Mouse (Mus musculus): ENCODE data around the gene Pprc1.

Pprc1 gene

DNA sequence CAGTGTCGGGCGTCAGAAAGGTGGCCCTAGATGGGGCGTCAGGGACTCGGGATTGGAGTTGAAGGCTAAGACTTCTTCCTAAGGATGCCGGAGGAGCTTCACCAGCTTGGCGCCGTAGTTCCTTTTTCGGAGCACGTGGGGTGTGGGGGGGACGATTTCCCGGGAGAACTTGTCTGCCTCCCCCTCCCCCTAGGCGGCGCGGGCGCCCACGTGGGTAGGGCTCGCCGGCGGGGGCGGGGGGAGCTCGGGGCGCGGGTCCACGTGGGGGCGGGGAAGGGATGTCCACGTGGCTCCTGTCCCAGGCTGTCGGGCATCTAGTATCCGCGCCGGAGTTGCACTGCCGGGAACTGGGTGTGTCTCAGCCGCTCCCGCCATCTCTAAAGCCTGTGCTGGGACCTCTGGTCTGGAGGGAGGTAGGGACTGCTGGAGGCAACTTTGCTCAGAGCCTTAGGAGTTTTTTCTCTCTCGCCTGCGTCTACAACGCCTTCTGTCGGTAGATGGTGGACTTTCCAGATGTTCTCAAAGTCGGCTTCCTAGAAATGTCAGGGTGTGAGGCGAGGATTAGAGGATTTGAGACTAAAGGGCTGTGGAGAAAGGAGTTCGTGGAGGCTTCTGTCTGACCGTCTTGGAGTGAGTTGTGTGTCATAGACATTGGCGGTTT is 12.4 kb downstream of the Pprc1 start:
- peak; percentile 80 for DNase-seq

DNA sequence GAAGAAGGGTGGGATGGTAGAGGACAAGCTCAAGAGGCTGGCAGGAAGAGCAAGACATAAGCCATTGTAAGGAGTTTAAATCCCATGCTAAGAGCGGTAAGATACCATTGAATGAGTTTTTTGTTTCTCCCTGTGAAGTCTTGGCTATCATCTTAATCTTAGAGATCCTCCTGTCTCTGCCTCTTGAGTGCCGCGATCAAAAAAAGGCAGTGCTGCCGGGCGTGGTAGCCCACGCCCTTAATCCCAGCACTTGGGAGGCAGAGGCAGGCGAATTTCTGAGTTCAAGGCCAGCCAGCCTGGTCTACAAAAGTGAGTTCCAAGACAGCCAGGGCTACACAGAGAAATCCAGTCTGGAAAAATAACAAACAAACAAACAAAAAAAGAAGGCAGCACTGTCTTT is 13.8 kb downstream of the Pprc1 start:
- peak; percentile 9 for DNase-seq

DNA sequence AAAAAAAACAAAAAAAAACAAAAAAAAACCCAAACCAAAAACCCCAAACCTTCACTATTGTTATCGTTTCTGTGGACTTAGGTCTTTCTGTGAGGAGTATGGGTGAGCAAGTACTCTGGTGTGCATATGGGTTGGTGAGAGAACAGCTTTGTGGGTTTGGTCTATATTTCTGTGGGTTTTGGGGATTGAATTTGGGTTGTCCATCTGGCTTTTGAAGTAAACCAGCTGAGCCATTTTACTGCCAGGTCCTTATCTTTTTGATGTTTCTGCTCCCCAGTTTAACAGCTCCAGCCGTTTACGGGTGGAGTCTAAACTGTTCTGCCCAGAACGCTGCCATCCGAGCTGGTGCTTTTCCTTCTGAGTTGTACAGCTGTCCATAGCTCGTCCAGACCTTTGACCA is 16.2 kb downstream of the Pprc1 start:
- DNase-seq, result no peak

DNA sequence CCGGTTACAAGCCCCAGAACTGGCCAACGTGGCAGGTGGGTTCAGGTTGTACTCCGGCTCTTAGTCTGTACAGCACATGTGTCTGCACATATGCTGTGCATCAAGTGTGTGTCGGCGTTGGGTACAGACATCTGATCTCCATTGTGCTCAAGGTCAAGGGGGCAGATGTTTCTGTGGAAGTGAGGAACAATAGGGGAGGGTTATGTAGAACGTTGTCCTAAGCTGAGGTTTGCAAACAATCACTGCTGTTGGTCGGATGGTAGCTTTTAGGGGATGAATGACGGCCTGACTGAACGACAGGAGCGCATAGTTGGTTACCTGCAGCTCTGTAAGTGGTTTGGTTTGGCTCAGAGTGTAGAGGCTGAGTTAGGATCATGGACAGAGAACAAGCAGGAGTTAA is 23.4 kb downstream of the Pprc1 start:
- no peak for DNase-seq

DNA sequence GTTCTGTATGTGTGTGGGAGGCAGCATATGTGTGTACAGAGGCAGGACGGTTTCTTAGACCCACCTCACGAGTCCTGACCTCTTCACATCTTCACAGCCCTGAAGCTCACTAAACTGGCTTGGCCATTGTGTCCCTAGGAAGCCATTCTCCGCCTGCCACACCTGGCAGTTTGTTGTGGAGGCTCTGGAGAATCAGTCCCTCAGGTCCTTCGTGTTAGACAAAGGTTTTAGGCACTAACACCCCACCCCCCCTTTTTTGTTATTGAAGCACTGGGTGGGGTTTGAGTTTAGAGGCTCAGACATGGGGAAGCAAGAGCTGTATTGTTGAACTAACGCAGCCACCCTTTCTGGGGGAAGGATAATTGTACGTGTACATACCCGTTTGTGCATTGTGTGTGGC is 28.6 kb downstream of the Pprc1 start:
- DNase-seq, result no peak

DNA sequence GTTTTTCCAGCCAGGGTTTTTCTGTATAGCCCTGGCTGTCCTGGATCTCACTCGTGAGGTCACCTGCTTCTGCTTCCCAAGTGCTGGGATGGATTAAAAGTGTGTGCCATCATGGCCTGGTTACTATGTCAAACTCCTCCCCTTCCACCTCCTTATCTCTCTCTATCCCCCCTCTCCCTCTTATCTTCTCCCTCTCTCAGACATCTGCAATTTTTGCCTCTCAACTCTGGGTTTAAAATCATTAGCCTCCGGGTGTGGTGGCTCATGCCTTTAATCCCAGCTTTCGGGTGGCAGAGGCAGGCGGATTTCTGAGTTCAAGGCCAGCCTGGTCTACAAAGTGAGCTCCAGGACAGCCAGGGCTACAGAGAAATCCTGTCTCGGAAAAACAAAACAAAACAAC is 29.6 kb downstream of the Pprc1 start:
- no peak for DNase-seq

DNA sequence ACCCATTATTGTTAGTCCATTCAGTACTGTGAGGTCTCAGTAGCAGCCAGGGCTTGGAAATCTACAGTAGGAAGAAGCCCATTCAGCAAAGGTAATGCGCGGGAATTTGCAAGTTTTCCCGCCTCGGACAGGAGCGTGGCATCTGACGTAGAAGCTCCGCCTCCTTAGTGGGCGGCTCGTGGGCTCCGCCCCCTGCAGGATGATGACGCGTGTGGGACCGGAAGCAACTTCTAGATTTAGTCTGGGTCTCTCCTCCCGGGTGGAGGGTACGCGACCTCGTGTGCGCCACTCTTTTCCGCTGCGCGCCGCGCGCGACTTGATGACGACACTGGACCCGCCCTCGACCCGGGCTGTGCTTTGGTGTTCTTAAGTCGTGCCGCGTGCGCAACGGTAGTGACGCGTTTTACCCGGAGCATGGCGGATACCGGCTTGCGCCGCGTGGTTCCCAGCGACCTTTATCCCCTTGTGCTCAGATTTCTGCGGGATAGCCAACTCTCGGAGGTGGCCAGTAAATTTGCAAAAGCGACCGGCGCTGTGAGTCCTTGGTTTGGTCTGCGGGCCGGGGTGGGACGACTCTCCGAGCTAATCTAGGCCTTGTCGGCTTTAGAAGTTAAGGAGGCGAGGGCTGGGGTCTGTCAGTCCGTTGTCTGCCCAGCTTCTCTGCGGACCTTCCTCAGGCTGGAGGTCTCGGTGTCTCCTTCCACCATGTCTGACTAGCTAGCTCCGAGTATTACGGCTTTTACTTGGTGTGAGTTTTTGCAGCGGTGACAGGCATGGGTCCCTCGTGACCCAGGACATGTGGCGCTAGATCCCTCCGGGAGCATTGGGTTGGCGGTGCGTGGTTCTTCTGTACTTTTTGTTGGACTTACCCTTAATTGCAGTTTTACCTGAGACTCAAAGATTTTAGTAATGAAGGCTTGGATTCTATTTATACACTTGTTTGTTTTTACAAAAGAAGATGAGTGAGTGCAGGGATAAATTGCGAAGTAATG is 31.2 kb downstream of the Pprc1 start, which contains the start of gene Nolc1:
Gene Nolc1 (plus strand): TSS at position 248 of the 992 bp plus-strand sequence.
- DNase-seq, result peak; percentile 99

DNA sequence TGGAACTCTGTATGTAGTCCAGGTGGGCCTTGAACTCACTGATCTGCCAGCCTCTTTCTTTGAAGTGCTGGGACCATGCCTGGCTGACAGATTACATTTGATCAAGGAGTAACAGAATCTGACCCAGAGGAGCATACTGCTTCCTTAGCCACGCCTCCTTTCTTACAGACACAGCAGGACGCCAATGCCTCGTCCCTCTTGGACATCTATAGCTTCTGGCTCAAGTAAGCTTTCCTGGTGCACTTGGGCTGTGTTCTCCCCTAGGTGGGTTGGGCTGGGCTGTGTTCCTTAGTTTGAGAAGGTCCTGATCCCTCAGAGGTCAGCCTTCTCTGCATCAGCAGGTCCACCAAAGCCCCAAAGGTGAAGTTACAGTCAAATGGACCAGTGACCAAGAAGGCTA is 33.8 kb downstream of the Pprc1 start:
- DNase-seq, result no peak

DNA sequence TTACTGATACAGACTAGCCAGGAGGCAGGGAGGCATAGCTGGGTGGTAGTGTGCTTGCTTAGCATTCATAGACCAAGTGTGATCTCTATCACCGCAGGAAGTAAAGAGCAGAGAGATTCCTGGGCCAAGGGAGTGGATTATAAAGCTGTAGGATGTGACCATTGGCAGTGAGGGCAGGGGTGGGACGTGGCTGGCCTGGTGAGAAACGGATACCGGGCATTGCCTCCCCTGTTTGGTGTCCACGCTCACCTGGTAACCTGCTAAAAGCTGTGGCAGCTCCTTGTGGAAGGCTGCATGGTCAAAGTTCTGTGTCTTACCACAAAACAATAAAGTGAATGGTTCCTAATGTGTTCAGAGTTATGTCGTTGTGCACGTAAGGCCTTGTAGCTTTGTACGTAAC is 40.5 kb downstream of the Pprc1 start:
- DNase-seq, result no peak

DNA sequence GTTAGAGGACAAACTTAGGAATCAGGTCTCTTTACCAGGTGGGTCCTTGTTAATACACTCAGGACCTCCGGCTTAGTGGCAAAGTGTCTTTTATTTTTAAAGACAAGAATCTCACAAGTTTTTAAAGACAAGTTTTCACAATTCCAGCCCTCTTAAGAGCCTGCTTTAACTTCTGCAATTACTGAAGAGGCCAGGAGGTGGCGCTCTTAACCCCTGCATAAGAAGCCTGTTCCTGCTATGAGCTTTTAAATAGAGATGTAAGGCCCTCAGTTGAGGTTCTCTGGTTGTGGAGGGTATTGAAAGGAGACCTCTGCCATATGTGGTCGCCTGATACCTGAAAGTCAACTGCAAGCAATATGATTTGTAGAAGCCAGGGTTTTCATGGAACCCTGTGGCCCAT is 41.7 kb downstream of the Pprc1 start:
- peak; percentile 56 for DNase-seq

DNA sequence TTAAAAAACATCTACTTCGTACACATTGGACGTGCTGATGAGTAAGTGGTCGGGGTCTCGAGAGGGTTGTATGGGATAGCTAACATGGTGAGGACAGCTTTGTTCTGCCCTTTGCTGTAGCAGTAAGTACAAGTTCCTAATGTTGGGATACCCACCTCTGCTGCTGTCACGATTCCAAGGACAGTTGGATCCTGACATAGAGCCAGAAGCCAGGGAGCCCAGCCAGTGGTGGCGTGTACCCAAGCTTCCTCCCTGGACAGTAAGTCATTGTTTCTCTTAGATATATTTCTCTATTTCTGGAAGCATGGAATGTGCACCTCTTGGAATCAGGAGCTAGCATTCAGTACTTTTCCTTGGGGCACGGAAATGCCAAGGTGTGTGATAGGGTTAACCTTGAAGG is 43.2 kb downstream of the Pprc1 start:
- DNase-seq, result no peak

DNA sequence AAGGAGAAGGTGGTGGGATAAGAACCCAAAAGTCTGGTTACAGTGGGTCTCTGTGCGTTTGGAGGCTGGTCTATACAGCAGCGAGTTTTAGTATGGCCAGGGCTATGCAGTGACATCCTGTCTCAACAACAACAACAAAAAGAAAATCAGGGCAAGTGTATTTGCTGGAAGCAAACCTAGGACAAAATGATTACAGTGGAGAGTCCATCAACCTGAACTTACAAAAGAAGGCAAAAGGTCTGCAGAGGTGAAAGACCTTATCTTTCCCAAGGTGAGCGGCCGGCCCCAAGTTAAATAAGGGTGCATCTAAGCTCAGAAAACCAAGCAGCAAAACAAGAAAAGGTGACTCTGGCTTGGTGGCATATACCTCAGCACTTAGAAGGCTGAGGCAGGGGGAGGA is 47.0 kb downstream of the Pprc1 start:
- no peak for DNase-seq

DNA sequence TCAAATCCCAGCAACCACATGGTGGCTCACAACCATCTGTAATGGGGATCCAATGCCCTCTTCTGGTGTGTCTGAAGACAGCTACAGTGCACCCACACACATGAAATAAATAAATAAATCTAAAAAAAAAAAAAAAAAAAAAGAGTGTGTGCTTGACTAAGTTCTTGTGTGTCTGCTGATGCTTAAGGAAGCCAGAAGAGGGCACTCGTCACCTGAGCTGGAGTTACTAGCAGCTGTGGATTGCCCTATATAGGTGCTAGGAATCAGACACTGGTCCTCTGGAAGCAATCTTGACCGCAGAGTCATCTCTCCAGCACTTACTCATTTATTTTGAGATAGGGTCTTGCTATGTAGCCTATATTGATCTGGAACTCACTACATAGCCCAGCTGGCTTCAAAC is 49.5 kb downstream of the Pprc1 start:
- DNase-seq, result no peak

DNA sequence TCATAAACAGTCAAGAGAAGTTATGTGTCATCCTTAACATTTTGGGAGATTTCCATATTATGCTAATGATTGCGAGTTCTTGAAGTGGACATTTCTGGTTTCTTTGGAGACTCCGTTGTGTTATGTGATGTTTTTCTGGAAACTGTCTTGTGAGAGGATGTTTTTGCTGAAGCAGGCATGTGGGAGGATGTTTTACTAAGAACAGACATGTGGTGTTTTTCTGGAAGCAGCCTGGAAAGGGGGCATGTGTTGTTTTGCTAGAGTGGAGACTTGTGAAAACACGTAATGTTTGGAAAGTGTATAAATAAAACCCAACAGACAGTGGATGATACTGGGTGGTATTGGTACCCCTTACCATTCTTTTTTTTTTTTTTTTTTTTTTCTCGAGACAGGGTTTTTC is 50.6 kb downstream of the Pprc1 start:
- DNase-seq, result no peak

DNA sequence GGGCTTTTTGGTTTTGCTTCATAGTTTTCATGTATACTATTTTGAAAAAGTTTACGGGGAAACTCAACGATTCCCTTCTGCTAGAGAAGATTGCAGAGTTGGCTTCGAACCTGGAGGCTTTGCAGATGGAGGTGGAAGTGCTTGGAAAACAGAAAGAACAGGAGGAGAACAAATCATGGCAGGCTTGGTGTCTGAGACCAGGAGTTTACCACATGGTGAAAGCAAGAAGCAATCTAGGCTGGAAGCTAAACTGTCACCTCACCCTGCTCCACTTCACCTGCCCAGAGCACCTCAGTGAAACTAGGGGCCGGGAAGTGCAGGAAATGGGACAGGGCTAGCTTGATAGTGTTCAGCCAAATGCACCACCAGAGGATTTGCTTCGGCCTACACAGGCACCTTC is 51.7 kb downstream of the Pprc1 start:
- DNase-seq, result no peak

DNA sequence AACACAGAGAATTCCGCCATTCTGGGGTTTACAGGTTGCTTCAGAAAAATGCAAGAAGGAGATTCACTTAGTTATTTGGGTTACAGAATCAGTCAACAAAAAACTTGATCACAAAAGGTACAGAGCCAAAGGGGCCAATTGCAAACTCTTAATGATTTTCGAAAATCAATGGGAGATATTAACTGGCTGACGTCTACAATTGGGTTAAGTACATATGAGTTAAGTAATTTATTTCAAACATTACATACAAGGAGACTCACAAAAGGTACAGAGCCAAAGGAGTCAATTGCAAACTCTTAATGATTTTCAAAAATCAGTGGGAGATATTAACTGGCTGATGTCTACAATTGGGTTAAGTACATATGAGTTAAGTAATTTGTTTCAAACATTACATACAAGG is 54.9 kb downstream of the Pprc1 start:
- no peak for DNase-seq

DNA sequence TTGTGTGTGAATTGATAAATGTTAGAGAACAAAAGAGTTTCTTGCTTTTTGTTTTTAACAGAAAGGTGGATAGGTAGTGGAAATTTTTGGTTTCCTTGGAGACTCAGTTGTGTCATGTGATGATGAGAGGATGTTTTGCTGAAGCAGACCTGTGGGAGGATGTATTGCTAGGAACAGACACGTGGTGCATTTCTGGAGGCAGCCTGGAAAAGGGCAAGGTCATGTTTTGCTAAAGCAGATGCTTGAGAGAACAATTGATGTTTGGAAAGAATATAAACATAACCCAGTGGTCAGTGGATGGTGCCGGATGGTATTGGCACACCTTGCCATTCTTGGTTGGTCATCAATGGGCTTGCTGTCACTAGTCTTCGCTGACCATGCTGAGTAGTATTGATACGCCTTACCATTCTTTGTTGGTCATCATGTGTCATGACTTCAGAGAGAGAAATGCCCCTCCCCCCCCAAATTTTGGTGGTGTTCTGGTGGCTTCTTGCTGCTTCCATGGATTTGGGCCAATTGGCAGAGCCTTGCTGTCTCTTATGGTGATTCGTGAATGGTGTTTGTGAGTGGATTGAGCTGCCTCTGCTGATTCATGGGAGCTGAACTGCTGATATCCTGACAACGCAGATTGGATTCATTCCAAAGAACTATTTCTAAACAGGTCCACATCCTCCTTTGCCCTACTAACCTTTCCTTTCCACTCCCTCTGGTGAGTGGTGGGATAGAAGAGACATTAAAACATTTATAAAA is 58.9 kb downstream of the Pprc1 start:
- no peak for DNase-seq

DNA sequence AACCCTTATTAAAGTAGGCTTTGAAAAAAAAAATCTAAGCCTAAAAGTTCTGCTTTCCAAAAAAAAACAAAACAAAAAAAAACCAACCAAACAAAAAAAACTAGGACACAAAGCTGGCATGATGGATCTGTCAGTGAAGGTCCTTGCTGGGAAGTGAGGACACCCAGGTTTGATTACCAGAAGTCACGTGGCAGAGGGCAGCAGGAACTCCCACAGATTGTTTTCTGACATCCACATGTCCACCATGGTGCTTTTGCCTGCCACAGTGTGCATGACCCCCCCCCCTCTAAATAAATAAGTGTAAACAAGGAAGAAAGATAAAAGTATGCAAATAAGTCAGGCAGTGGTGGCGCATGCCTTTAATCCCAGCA is 59.5 kb downstream of the Pprc1 start:
- no peak for DNase-seq

DNA sequence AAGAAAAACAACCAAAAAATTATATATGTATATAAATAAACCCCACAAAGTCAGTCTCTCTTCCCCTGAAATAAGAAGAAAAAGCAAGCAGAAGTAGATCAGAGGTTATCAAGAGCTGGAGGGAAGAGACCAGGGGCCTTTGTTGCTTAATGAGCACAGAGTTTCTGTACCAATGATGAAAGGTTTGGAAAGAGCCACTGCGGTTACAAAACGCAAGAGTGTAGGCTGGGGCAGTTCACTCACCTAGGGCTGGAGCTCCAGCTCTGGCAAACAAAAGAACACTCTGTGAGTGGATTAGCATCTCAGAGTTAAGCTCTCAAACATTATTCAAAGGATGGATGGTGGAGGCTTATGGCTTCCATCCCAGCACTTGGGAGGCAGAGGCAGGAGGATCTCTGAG is 65.5 kb downstream of the Pprc1 start:
- no peak for DNase-seq

DNA sequence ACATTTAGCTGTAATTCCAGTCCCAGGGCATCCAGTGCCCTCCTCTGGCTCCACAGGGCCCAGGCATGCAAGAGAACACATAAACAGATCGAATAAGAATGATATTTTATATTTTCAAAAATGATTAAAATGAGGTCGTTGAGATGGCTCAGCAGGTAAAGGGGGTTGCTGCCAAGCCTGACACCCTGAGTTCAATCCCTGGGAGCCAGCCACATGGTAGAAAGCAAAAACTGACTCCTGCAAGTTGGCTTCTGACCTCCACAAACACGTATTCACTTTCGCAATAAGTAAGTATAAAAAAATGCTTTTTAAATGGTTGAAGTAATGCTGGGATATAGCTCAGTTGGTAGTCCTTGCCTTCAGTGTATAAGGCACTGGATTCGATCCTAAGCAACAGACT is 66.1 kb downstream of the Pprc1 start:
- no peak for DNase-seq

DNA sequence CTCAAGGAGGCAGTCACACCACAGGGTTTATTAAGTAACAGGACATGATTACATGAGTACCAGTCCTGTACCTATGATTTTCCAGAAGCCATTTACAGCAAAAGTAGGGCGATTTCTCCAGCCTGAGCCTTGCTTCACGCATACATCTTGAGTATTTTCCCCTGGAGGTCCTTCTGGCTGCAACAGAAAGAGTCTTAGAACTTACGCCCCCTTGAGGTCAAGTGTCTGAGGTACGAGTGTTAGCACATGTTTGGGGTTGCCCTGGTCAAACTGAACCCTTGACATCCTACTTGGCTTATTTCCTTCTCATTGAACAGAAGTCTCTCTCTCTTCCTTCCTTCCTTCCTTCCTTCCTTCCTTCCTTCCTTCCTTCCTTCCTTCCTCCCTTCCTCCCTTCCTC is 69.9 kb downstream of the Pprc1 start:
- no peak for DNase-seq

DNA sequence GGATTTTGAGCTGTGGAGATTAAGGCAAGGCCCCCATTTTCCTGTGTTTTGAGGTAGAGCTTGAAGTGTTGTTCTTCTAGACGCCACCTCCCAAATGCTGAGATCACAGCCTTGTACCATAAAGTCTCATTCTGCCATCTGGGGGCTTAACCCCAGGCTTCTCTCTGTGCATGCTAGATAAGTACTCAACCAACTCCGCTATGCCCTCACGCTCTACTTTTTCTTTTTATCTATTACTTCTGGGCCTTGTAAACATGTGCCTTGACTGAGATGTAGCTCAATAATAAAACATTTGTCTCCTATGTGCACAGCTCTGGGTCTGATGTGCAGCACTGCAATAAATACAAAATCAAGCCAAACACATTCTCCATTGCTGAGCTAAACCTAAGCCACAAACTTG is 74.8 kb downstream of the Pprc1 start:
- DNase-seq, result no peak

DNA sequence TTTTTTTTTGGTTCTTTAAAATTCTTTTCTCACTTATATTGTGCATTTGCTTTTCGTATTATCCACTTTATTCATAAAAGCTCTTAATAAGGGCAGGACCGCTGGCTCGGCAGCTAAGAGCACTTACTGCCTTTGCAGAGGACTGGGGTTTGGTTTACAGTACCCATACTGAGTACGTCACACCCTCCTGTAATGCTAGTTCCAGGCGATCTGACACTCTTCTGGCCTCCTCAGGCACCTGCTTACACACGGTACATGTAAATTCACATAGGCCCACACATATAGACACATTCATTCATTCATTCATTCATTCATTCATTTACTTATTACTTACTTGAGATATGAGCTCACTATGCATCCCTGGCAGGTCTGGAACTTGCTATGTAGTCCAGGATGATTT is 76.2 kb downstream of the Pprc1 start:
- DNase-seq, result no peak

All from cerebellum, adult 9-10 months (tissue).